Mouse (Mus musculus): ENCODE measurements around the gene Dock10.
A peak's percentile ranks its signal among the peaks of the same experiment; 100 is the strongest.
"Not testable (repeated sequence)": the region's sequence is repeated elsewhere in the genome, so short reads cannot be mapped to it uniquely, and the experiment has no call there.

Dock10 gene

DNA sequence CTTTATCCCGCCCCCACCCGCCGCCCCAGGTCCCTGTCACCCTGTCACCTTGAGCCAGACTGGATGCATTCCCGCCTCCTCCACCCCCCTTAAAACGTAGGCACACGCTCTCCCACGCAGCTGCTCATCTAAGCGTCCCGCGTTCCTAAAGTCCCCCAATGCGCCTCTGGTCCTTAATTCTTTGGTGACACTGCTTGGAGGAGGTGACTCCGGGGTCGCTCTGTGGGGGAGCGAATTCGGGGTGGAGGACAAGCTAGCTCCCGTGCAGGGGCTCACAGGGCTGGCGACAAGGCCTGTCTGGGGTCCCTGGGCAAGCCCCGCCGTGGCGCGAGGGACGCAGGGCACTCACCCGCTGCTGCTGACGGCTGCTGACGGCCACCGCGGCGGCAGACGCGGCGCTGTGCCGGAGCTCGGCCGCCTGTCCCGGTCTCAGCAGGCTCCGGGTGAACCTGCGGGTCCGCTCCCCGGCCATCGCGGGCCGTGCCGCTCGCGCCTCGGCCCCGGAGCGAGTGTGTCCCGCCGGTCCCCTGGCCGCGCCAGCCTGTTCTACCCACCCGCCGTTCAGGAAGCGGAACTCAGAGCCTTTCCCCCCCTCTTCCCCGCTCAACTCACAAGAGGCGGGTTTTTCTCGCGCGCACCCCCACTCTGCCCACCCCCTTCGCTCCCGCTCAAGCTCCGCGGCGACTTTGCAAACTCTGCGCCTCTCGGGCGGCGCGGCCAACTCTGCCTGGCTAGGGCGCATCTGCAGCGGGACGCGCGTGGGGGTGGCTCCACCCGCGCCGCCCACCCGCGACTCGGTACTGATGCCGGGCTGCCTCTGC, at the start of gene Dock10:
Gene Dock10, minus strand, starts transcription at position 551 of the 821 bp plus-strand sequence.
- DNase-seq (ENCODE audit: low spot score) = no peak

DNA sequence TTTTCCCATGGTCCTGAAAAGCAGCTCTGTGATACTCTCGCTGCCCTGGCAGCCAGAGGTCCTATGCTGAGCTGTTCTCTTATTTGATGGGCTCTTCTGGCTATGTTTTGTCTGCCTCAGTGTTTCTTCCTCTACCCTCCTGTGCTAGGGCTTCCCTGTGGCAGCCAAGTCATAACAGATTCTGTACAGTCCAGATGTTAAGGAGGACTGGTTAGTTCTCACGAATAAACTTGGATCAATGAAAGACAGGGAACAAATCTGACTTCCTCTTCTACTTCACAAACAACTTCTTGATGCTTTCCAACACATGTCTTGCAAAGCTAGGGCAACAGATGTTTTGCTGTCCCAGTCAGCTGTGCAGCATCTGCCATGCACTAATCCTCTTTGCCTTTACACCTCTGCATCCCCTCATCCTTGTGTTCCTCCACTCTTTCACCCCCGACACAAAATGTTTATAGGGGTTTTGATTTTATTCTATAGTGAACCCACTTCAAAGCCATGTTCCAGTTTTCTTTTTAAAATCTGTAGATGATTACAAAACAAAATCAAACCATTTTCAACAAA, 48.6 kb upstream of the Dock10 start:
- no peak for DNase-seq (ENCODE audit: low spot score)

DNA sequence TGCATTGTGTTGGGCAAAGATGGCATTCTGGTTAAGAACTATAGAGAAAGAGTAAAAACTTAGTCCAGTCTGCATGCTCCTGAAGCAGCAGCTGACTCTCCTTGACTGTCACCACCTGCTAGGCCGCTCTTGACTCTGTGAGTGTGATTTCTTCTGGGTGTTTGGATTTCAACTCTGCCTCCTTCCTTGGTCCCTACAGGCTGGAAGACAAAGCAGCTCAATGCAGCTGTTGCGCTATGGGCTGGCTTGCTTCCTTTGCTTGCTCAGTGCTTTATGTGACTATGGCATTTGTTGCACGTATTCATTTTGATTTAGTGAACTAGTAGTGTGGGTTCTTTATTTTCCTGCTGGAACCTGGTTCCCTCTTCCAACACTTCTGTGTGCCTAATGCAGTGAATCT, 43.7 kb upstream of the Dock10 start:
- DNase-seq (ENCODE audit: low spot score) = no peak

DNA sequence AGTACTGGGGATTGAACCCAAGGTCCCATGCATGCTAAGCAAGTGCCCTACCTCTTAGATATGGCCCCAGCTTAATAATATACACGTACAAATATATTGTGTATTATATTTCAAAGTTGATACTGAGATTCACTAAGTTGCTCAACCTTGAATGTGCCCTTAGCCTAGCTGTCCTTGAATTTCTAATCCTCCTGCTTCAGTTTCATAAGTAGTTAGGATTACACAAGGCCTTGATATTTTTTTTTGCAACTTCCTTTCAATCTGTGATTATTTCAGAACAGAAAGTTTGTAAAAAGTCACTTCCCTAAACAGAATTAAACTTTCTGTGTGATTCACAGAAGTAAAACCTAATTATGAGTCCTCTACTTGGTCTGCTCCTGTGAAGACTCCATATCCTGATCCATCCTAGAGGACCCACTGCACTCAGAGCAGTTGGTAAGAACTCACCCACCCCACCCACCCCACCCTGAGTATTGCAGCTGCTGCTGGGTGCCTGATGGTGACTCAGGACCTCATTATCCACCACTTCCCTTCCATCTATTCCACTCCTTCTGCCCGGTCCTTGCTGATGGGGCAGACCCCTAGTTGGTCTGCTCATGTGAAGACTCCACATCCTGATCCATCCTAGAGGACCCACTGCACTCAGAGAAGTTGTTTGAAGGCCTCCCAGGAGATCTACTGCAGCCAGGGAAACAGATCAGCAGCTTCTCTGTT, 26.9 kb upstream of the Dock10 start:
- no peak for DNase-seq (ENCODE audit: low spot score)

DNA sequence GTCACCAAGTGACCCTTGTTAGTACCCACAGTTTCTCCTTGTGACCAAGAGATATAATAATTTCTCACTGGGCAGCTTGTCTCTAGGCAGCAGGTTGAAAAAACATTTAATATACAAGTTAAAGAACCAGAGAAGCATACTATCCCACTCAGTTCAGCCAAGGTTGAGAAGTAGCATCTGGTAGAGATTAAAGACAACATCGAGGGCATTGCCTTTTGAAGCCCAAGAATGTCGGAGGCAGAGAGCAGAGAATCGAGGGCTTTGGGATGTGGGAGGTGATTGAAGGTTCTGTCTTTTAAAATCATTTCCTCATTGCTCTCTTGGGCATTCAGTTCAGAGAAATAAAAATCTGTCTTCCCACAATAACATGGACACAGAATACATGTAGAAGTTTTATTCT, 25.8 kb upstream of the Dock10 start:
- DNase-seq (ENCODE audit: low spot score) = no peak

DNA sequence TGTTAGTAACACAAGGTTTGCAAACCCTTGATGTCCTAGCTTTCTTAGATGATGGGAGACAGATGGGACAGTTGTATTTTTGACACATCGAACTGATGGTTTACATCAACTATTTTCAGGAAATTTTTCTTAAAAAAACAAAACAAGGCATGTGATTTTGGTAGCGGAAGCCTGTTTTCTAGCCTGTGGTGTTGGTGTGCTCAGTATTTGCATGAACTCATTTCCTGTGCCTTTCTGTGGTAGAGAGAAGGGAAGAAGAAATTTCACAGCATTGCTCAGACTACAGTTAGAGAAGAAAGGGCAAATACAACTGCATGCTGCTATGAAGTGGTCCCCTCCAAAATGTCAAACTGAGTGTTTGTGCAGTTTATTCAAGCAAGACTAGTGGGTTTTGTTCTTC, 7.2 kb upstream of the Dock10 start:
- no peak for DNase-seq (ENCODE audit: low spot score)

DNA sequence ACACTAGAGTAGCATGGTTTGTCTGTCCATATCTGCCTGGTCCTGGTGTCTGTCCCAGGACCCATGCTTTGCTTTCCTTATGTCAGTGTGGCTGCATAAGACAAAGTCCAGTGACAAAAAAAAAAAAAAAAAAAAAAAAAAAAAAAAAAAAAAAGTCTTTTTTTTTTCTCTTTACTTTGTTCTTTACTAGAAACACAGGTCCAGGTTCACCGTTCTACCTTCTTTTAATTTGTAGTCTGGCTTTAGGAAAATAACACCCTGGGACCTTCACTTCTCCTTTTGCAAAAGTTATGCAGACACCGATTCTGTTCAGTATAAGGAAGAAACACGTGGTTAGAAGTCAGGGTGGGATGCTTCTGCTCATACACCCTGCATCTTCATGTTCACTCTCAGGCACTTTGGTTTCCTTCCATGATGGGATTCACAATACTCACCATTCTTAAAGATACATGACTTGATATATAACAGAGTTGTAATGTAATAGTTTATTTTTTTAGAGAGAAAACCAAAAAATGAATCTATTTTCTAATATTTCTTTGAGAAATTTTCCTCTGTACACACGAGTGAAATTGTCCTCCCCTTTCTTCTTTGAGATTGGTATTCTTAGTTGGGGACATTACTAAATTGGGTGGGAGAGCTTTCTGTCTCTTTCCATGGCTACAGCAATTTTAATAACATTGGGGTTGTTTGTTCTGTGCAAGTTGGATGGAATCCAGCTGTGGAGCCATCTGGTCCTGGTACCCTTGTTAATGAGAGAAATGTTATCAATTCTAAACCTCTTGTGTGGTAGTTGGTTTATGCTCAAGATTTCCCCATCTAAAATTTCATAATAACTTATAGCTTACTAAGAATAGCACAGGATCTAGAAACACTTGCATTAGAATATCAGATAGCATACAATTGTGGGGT, 5.0 kb upstream of the Dock10 start:
- no peak for DNase-seq (ENCODE audit: low spot score)

DNA sequence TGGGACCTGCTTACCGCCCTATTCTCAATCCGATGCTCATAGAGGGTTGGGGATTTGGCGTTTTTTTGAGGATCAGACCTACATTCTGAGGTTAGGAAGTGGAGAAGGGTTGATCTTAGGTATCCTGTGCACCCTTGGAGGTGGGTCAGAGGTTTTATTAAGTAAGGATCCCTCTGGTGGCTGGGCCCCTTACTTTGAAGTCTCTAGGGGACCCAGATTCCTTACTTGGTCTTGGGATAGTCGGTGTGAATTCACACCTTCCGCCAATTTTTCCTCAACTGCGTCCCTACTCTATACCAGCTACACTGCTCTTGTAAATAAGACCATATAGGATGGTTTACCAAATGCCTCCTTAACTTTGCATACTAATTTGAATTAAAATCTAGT, 464 bp upstream of the Dock10 start:
- no peak for DNase-seq (ENCODE audit: low spot score)

DNA sequence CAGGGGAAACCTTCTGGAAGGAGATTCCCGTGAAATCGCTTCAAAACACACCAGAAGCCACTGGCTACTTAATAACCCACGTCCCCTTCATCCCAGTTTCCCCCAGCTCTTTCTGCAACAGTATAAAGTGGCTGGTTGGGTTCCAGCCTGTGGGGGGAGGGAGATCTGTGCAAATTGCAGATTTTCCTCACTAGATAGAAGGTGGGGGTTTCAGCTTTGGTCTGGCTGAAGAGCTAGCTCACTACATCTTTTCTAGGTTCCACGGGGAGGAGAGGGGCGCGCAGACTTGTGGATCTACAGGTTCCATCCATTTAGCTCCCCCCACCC, 714 bp downstream of the Dock10 start:
- no peak for DNase-seq (ENCODE audit: low spot score)

DNA sequence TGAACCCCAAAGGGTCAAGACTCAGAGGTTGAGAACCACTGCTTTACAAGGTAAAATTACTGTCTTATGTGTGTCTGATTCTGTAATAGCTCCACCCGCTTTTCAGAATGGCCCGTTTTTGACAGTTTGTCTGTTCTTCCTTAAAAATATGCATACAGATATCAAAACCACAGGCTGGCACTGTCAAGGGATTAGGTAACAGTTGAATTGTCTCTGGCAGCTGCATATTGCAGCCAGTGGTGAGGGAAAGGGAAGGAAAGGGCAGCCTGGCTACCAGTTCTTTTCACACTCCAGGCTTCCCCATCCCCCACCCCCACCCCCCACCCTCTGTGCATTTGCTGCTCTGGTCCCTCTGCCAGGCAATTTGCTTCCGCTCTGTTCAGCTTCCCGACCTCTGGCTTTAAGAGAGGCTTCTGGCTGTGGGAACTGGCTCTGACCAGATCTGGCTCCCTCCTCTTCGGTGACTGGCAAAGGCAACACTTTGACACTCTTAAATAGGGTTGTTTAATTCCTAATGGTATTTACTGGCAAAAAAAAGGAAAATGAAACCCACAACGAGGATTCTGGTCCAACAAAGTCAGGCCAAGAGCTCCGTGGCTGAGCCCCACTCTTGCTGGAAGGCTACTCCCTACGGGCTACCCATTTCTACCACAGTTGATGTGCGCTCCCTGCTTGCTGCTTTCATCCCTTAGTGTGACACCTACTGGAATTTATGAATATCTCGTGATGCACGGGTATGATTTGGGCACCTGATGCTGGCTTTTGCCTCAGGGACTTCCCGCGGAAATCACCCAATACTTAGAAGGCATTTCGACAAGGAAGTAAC, 1.3 kb downstream of the Dock10 start:
- peak; percentile 3 for DNase-seq (ENCODE audit: low spot score)

DNA sequence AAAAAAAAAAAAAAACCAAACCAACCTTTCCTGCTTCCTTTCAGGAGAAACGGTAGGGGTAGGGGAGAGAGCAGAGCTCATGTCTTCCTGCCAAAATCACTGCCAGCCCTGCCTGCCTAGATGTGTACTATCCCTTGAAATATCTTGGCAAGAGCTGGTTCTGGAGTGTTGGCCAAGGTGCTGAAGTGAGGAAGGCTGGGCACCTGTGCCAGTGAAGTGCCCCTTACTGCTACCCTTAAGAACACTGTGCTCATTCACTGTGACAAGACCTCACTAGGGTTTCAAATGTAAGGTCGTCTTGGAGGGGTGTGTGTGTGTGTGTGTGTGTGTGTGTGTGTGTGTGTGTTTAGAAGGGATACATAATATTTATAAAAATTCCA, 2.3 kb downstream of the Dock10 start:
- DNase-seq (ENCODE audit: low spot score) = peak; percentile 6

DNA sequence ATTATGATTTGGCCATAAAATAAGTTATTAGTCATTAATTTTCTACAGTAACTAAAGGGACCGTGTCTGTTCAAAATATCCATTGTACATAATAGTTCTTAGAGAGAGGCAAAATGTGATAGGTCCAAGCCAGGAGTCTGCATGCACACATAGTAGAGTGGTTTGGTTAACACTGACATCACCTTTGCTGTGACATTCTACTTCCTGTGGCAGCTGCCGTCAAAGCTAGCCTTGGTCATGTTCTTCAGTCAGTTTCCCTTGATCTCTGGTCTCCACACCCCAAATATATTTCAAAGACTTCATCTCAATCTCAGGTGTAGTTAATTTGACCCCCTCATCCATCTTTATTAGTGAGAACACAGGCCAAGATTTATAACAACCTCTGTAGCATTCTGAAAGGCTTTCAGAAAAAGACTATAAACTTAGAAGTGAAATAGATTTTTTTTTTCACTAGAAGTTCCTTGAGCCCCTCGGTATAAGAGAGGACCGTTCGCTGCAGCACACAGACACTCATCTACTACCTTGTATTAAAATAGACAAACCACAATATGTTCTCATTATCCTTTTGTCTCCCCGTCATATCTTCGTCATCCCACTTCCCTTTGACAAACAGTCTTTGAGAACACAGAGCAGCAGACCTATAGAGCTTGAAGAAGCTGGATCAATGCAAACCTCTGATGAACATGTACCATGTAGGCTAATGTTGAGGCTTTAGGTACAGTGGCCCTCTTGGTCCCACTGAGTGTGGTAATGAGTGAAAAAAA, 2.8 kb downstream of the Dock10 start:
- DNase-seq (ENCODE audit: low spot score) = no peak

DNA sequence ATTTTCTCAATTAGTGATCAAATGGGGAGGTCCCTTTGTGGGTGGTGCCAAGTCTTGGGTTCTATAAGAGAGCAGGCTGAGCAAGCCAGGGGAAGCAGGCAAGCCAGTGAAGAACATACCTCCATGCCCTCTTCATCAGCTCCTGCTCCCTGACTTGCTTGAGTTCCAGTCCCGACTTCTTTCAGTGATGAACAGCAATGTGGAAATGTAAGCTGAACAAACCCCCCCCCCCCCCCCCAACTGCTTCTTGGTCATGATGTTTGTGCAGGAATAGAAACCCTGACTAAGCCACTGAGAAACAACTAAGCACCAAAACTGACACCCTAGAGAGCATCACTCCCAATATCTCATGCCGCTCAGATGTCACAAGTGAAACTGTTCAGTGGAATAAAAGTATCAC, 9.2 kb downstream of the Dock10 start:
- not testable (repeated sequence) for DNase-seq (ENCODE audit: low spot score)

DNA sequence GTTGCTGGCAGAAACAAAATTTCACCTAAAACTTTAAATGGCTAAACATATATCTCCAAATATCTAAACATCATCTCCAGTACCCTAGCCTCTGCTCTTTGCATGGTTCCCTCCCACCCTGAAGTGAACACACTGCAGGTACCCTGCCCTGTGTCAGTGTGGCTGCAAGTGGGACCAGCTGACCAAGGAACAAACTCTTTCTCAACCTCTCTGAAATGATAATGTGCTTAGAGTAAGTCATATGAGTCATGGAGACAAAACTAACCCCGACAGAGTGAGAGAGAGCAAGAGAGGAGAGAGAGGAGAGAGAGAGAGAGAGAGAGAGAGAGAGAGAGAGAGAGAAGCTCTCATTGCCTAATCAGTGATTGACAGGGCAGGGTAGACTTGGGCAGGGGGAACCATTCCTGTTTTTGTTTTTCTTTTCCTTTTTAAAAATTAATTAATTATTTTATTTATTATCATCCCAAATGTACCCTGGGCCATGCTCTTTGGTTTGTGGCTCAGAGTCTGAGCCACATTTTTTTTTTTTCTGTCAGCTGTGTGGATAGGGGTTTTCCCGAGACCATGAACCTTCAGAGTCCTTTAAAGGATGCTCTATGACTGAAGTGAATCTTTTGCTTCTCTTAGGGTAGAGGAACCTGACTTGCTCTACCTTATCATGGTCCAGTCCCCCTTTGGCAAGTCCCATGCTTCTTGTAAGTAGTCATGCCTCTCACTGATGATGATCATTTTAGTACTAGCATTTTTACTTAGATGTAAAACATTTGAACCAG, 11.4 kb downstream of the Dock10 start:
- no peak for DNase-seq (ENCODE audit: low spot score)

DNA sequence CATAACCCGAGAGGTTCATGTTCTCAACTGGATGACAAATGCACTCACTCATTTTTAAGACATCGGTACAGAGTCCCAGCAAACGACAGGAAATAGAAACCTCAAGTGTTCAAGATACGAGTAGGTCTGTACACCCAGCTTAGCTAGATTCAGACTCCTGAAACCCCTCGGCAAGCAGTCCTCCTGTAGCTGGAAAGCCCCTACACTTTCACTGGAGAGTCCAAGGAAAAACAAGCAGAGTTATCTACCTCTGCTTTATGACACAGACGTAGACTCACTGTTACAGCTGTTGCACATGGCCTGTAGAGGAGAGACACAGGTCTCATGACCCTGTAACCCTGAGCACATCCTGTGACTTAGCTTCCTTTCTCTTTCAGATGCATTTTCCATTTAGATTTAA, 12.1 kb downstream of the Dock10 start:
- no peak for DNase-seq (ENCODE audit: low spot score)

DNA sequence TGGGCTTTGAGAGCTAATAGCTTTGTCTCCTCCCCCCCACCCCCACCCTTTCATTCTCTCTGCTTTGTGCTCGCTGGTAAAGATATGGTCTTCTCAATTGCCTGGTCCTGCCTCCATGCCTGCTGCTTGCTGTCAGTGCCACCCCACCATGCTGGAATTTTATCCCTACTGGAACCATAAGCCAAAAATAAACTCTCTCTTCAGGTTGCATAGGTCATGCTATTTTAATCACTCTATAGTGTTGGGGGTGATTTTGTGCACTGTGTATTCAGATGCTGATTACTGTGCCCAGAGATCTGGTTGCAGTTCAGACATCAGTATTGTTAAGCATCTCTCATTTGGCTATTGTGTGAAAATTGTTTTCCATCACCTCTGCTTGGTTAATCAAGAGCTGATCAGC, 18.9 kb downstream of the Dock10 start:
- DNase-seq (ENCODE audit: low spot score) = no peak

DNA sequence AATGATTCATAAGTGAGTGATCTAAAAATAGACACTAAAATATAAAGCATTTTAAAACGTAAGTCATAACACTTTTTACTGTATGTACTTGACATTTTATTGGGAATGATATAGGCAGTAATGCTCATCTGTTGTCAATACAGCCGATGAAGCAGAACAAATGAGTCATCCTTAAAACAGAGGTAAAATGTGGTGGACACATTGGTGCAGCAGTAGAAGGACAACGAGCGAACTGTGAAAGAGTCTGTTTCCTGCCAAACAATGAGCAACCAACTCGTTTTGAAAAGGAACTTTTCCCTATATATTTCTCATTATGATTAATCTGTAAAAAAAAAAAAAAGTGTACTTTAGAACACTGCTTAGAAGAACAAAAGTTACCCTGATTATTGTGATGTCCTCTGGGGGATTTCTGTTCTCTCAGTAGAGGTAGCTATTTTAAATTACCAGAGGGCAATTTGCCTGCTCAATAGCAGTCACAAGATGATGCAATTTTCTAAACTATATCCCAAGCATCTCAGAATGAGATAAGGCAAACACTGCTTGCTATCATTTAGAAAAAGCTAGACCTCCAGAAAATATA, 20.4 kb downstream of the Dock10 start:
- DNase-seq (ENCODE audit: low spot score) = no peak

DNA sequence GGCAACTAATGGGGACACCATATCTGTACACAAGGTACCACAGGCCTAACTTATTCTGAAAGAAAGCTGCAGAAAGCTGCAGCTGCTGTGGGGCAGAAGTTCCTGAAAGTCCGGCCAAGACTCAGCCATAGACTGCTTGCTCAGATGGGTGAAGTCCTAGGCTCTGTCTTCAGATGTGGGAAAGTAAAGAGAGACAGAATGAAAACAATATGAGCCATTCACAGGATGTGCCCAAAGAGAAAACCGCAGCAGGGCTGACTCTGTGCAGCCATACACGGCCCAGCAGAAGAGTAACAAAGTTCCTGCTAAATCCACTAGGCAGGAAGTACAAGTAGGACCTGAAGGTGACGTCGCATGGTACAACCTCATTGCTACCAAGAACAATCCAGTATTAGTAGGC, 27.7 kb downstream of the Dock10 start:
- DNase-seq (ENCODE audit: low spot score) = no peak

DNA sequence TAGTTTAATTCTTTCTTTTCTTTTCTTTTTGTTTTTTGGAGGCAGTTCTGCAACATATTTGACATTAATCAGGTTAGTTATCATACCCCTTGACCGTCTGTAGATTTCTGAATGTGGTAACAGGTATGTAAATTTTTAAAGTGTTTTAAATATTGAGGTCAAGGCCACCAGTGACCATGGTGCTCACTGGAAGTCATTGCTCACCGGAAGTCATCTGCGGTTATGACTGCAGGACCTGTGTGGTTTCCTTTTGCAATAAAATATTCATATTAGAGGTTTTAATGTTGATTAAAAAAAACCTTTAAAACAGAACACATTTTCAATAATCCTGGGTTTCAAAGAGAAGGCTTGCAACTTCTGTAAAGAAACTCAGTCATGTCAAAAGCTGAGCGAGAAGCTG, 28.2 kb downstream of the Dock10 start:
- DNase-seq (ENCODE audit: low spot score) = no peak

DNA sequence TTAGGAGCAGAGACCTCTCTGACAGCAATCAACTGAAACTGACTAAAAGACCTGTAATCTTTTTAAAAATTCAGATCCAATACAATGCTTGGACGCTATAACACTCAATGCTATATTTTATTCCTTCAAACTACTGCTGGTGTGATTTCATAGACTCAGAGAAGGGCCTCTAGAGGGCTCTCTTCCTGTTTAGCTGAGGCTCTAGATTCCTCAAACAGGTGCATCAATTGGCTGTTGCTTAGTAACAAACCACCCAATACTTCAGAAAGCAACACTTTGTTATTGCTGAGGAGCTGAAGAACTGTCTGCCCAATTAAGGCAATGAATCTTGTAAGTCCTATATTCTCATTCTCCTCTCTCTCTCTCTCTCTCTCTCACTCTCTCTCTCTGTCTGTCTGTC, 30.1 kb downstream of the Dock10 start:
- no peak for DNase-seq (ENCODE audit: low spot score)
